Mouse (Mus musculus) C2C12 (cell line): Measurements from ENCODE around the gene Olfr918. TPM values are rescaled to one million over a fixed set of nuclear protein-coding genes. Genes with fewer than 3 reads are reported as not detected.

Source experiments
- H3K27me3 ChIP-seq: one replicate; pipeline ENCODE4 v1.6.1; 2011; ENCODE audit not compliant: control insufficient read depth, insufficient read depth, insufficient read length
- H3K36me3 ChIP-seq: one replicate; pipeline ENCODE4 v1.6.1; 2011; ENCODE audit not compliant: control insufficient read depth, insufficient read depth
- H3K4me3 ChIP-seq: one replicate; pipeline ENCODE4 v1.5.1; 2011; ENCODE audit warnings: mild to moderate bottlenecking, control low read depth; ENCODE audit not compliant: poor library complexity, insufficient read depth, severe bottlenecking
- H3K79me2 ChIP-seq: one replicate; pipeline ENCODE4 v1.6.1; 2011; ENCODE audit not compliant: control insufficient read depth, insufficient read depth
- H3K79me3 ChIP-seq: one replicate; pipeline ENCODE4 v1.6.1; 2011; ENCODE audit warnings: low read depth, control low read depth
- H3ac ChIP-seq: one replicate; pipeline ENCODE3; 2011; ENCODE audit warnings: low read depth; ENCODE audit not compliant: control insufficient read depth, insufficient read length
- CEBPB ChIP-seq: IDR thresholded peaks from one replicate; pipeline ENCODE4 v1.6.1; 2011; ENCODE audit warnings: low read depth, mild to moderate bottlenecking, control low read depth, moderate library complexity
- CTCF ChIP-seq: IDR thresholded peaks from one replicate; pipeline ENCODE4 v1.5.1; 2011; ENCODE audit not compliant: control insufficient read depth, insufficient read depth, insufficient read length
- FOSL1 ChIP-seq: IDR thresholded peaks from one replicate; pipeline ENCODE4 v1.8.0; 2011; ENCODE audit warnings: mild to moderate bottlenecking, low read length; ENCODE audit not compliant: poor library complexity, insufficient read depth, severe bottlenecking
- MAX ChIP-seq: IDR thresholded peaks from one replicate; pipeline ENCODE4 v1.6.1; 2011; ENCODE audit warnings: mild to moderate bottlenecking, control low read depth
- MYOD1 ChIP-seq: IDR thresholded peaks from one replicate; pipeline ENCODE4 v1.6.1; 2011; ENCODE audit warnings: low read depth; ENCODE audit not compliant: control insufficient read depth, insufficient read length
- MYOG ChIP-seq: IDR thresholded peaks from one replicate; pipeline ENCODE4 v1.6.1; 2011; ENCODE audit not compliant: control insufficient read depth, insufficient read length; ENCODE audit errors: extremely low read depth
- USF1 ChIP-seq: IDR thresholded peaks from one replicate; pipeline ENCODE4 v1.6.1; 2011; ENCODE audit warnings: low read depth, mild to moderate bottlenecking, control low read depth, moderate library complexity
- polyA plus RNA-seq: library from polyadenylated mRNA; unstranded; fragments of >200 nt; fragmentation: generic; extraction: Trizol; gene quantifications from one replicate; pipeline ENCODE4 v1.2.1, GENCODE M21; 2012; ENCODE audit warnings: missing spikeins

Olfr918 gene
- polyA plus RNA-seq, 1 experiment: not detected

- Histone ChIP-seq H3K79me2 (no peaks in the 10 kb centered on the region), H3K36me3 (no peaks in the 10 kb centered on the region), H3K27me3 (no peaks in the 10 kb centered on the region), H3ac (no peak within 1 kb of the TSS), H3K79me3 (no peaks in the 10 kb centered on the region), H3K4me3 (no peak within 1 kb of the TSS)
- TF ChIP-seq MYOG: no peak
- no peak for TF ChIP-seq USF1
- no peak for TF ChIP-seq MYOD1
- no peak for TF ChIP-seq CTCF
- no peak for TF ChIP-seq MAX
- no peak for TF ChIP-seq FOSL1
- TF ChIP-seq CEBPB: no peak
Measured at GRCm38 (mm10) chr9:38659775-38660174, 14.6 kb downstream of the Olfr918 start, which contains the start of gene Olfr916. Gene Olfr916 (minus strand): TSS chr9:38659875.

DNA sequence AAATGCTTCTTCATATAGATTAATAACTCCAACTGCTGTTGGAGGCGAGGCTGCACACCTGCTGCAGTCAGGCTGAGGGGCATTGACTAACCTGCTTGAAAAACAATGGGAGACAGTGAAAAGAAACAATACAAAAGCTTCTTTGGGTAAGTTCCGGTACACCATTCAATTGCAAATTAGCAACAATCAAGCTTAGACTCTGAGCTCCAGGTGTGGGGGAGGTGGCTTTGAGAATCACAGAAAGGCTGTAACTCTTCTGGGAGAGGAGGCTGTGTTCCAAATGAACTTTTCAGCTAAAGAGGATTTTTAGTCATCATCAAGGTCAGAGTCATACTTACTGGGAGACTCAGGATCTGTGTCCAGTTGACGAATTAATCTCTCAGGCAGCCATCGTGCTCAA, 42.0 kb downstream of the Olfr918 start:
- no peaks in the 10 kb centered on the region for H3K79me2 ChIP-seq
- no peak for TF ChIP-seq MYOG
- TF ChIP-seq USF1: no peak
- TF ChIP-seq CEBPB: no peak
- TF ChIP-seq MYOD1: no peak
- TF ChIP-seq MAX: no peak
- TF ChIP-seq CTCF: no peak
- TF ChIP-seq FOSL1: no peak
- no peaks in the 10 kb centered on the region for H3K27me3 ChIP-seq
- H3K4me3 ChIP-seq: no peak overlapping the region
- H3K79me3 ChIP-seq: no peaks in the 10 kb centered on the region
- no peak overlapping the region for H3ac ChIP-seq
- no peaks in the 10 kb centered on the region for H3K36me3 ChIP-seq

Other genes with a start within 250 kb of the Olfr918 start
- 0.04 TPM for gene Olfr901, start 245.1 kb downstream of the Olfr918 start, polyA plus RNA-seq
- not detected for gene Olfr902, start 226.9 kb downstream of the Olfr918 start, polyA plus RNA-seq
- not detected for gene Olfr904, start 211.5 kb downstream of the Olfr918 start, polyA plus RNA-seq
- not detected for gene Olfr905, start 203.5 kb downstream of the Olfr918 start, polyA plus RNA-seq
- gene Olfr906, start 187.5 kb downstream of the Olfr918 start, polyA plus RNA-seq: not detected
- gene Olfr907, start 178.8 kb downstream of the Olfr918 start, polyA plus RNA-seq: not detected
- gene Olfr911-ps1, start 153.0 kb downstream of the Olfr918 start, polyA plus RNA-seq: not detected
- gene Olfr910, start 136.8 kb downstream of the Olfr918 start, polyA plus RNA-seq: not detected
- not detected for gene Olfr912, start 94.4 kb downstream of the Olfr918 start, polyA plus RNA-seq
- not detected for gene Olfr913, start 81.8 kb downstream of the Olfr918 start, polyA plus RNA-seq
- not detected for gene Olfr914, start 69.5 kb downstream of the Olfr918 start, polyA plus RNA-seq
- not detected for gene Olfr916, start 14.7 kb downstream of the Olfr918 start, polyA plus RNA-seq
- not detected for gene Olfr917, start 8.8 kb downstream of the Olfr918 start, polyA plus RNA-seq
- gene Olfr919, start 29.1 kb upstream of the Olfr918 start, polyA plus RNA-seq: not detected
- gene Vwa5a, start 43.7 kb upstream of the Olfr918 start, polyA plus RNA-seq: 6.3 TPM
- gene Olfr920, start 77.7 kb upstream of the Olfr918 start, polyA plus RNA-seq: not detected
- not detected for gene Olfr921, start 98.5 kb upstream of the Olfr918 start, polyA plus RNA-seq
- not detected for gene Olfr922, start 140.0 kb upstream of the Olfr918 start, polyA plus RNA-seq
- not detected for gene Olfr923, start 151.9 kb upstream of the Olfr918 start, polyA plus RNA-seq
- not detected for gene Olfr924, start 169.8 kb upstream of the Olfr918 start, polyA plus RNA-seq
- gene Olfr26, start 180.5 kb upstream of the Olfr918 start, polyA plus RNA-seq: not detected
- gene Olfr926, start 202.5 kb upstream of the Olfr918 start, polyA plus RNA-seq: not detected